Mouse (Mus musculus) kidney, embryonic 15.5 days (tissue): ENCODE measurements around the gene Osgepl1. TPM values are rescaled to one million over a fixed set of nuclear protein-coding genes. Genes with fewer than 3 reads are reported as not detected.
"Not testable (repeated sequence)": the region's sequence is repeated elsewhere in the genome, so short reads cannot be mapped to it uniquely, and the experiment has no call there.

Source experiments
- ATAC-seq: fragments of 200-750 bp; cut with Nextera tagmentation; replicated peaks from 2 replicates; pipeline ENCODE4 v1.8.0; 2017; ENCODE audit warnings: moderate TSS enrichment; ENCODE audit not compliant: low FRiP score
- H3K27ac ChIP-seq: fragments of 300-500 bp; sonication (generic); 2 replicates; pipeline ENCODE4 v1.5.1; 2015; ENCODE audit warnings: mild to moderate bottlenecking, inconsistent platforms
- H3K27me3 ChIP-seq: fragments of 300-500 bp; sonication (generic); 2 replicates; pipeline ENCODE4 v1.6.1; 2015; ENCODE audit warnings: inconsistent platforms
- H3K36me3 ChIP-seq: fragments of 300-500 bp; sonication (generic); 2 replicates; pipeline ENCODE4 v1.6.1; 2015; ENCODE audit warnings: inconsistent platforms
- H3K4me1 ChIP-seq: fragments of 300-500 bp; sonication (generic); 2 replicates; pipeline ENCODE4 v1.6.1; 2015; ENCODE audit warnings: inconsistent platforms
- H3K4me2 ChIP-seq: fragments of 300-500 bp; sonication (generic); 2 replicates; pipeline ENCODE4 v1.6.1; 2015; ENCODE audit warnings: moderate library complexity, mild to moderate bottlenecking, inconsistent platforms
- H3K4me3 ChIP-seq: fragments of 300-500 bp; sonication (generic); replicated peaks from 2 replicates; pipeline ENCODE4 v1.5.1; 2015; ENCODE audit warnings: mild to moderate bottlenecking, inconsistent platforms
- H3K9ac ChIP-seq: fragments of 300-500 bp; sonication (generic); 2 replicates; pipeline ENCODE4 v1.6.1; 2015; ENCODE audit warnings: mild to moderate bottlenecking, inconsistent platforms
- H3K9me3 ChIP-seq: fragments of 300-500 bp; sonication (generic); replicated peaks from 2 replicates; pipeline ENCODE4 v1.6.1; 2016; ENCODE audit warnings: inconsistent platforms
- WGBS: fragments of 180-500 bp; shearing (Covaris S2); methylation state at CpG from one replicate; pipeline ENCODE4 v1.1.7; 2015; ENCODE audit warnings: mixed read lengths; 5-methylcytosine and 5-hydroxymethylcytosine counted together
- polyA plus RNA-seq: library from polyadenylated mRNA; unstranded; fragments of >200 nt; fragmentation: Nextera tagmentation; extraction: Ambion mirVana; gene quantifications from 2 replicates; pipeline ENCODE4 v1.2.1, GENCODE M21; 2015

Osgepl1 gene
- polyA plus RNA-seq, 1 experiment from 2014 or later = 19.3 TPM

- no peak for ATAC-seq
- Histone ChIP-seq H3K27me3 (no peaks in the 10 kb centered on the region), H3K36me3 (peaks cover 25% of the 10 kb centered on the region; the same call in 1 of the 2 replicates), H3K9ac (no peak overlapping the region), H3K4me2 (no peak overlapping the region), H3K4me3 (no peak overlapping the region), H3K4me1 (no peaks in the 10 kb centered on the region), H3K9me3 (no peaks in the 10 kb centered on the region), H3K27ac (no peak overlapping the region)
- WGBS = 92% methylated on average over 5 of the region's 5 CpGs
These were observed 11.5 kb downstream of the Osgepl1 start for GRCm38 (mm10) chr1:53324827-53325494.

- not testable (repeated sequence) for ATAC-seq, H3K27me3 ChIP-seq
- WGBS = 83% methylated on average over 5 of the region's 5 CpGs
These were observed 20.1 kb downstream of the Osgepl1 start for GRCm38 (mm10) chr1:53333527-53333926.

GRCm38 (mm10) chr1:53335465-53335864, 22.0 kb downstream of the Osgepl1 start:
- H3K4me3 ChIP-seq = no peak overlapping the region
- no peaks in the 10 kb centered on the region; the same call in 1 of the 2 replicates for H3K9me3 ChIP-seq
- ATAC-seq = no peak
- H3K27me3 ChIP-seq = no peaks in the 10 kb centered on the region
- H3K27ac ChIP-seq = no peak overlapping the region
- no peaks in the 10 kb centered on the region for H3K4me1 ChIP-seq
- peaks cover 3% of the 10 kb centered on the region for H3K36me3 ChIP-seq
- no peak overlapping the region for H3K9ac ChIP-seq
- no peak overlapping the region for H3K4me2 ChIP-seq

More at GRCm38 (mm10) chr1:53333527-53333926, 20.1 kb downstream of the Osgepl1 start:
- not testable (repeated sequence) for H3K9ac ChIP-seq, H3K4me1 ChIP-seq, H3K36me3 ChIP-seq, H3K9me3 ChIP-seq, H3K27ac ChIP-seq, H3K4me3 ChIP-seq, H3K4me2 ChIP-seq

- H3K9ac ChIP-seq, ATAC-seq, H3K27me3 ChIP-seq, H3K4me2 ChIP-seq, H3K4me3 ChIP-seq, H3K27ac ChIP-seq, H3K4me1 ChIP-seq: not testable (repeated sequence)
- peaks cover 22% of the 10 kb centered on the region for H3K36me3 ChIP-seq
- WGBS = 78% methylated on average over 2 of the region's 2 CpGs
- H3K9me3 ChIP-seq = peaks cover 13% of the 10 kb centered on the region; the same call in 1 of the 2 replicates
These were observed 24.0 kb downstream of the Osgepl1 start for GRCm38 (mm10) chr1:53337403-53337802.

- Histone ChIP-seq H3K4me3 (no peak overlapping the region), H3K36me3 (peaks cover 51% of the 10 kb centered on the region), H3K27me3 (no peaks in the 10 kb centered on the region), H3K4me2 (no peak overlapping the region), H3K9ac (no peak overlapping the region), H3K27ac (no peak overlapping the region), H3K9me3 (0 out of 2 replicates have a peak, but pooled peaks cover 13% of the 10 kb centered on the region), H3K4me1 (no peaks in the 10 kb centered on the region)
- ATAC-seq = no peak
- WGBS = 92% methylated on average over 2 of the region's 2 CpGs
These were observed 27.6 kb downstream of the Osgepl1 start for GRCm38 (mm10) chr1:53341071-53341470.

GRCm38 (mm10) chr1:53352327-53353261, 39.2 kb downstream of the Osgepl1 start, which contains the start of the genes Asdurf, Gm28551 and Asnsd1:
Gene Asdurf (minus strand): TSS chr1:53352619.
Gene Gm28551 (minus strand): TSS chr1:53352667.
Gene Asnsd1 (minus strand): TSS chr1:53352752.
- Histone ChIP-seq H3K36me3 (peaks cover 25% of the 10 kb centered on the region), H3K9me3 (no peaks in the 10 kb centered on the region), H3K27ac (peak within 1 kb of the TSS; percentile 91), H3K4me1 (peaks cover 6% of the 10 kb centered on the region), H3K9ac (peak within 1 kb of the TSS; percentile 96), H3K4me2 (peak within 1 kb of the TSS; percentile 54), H3K4me3 (peak within 1 kb of the TSS; percentile 92), H3K27me3 (no peaks in the 10 kb centered on the region)
- WGBS = 0% methylated on average over 43 of the region's 44 CpGs
- ATAC-seq = peak; percentile 100

GRCm38 (mm10) chr1:53358988-53359387, 45.6 kb downstream of the Osgepl1 start:
- no peaks in the 10 kb centered on the region for H3K9me3 ChIP-seq
- H3K4me3 ChIP-seq = no peak overlapping the region
- H3K36me3 ChIP-seq = no peaks in the 10 kb centered on the region

More at GRCm38 (mm10) chr1:53358988-53359387, 45.6 kb downstream of the Osgepl1 start:
- Histone ChIP-seq H3K4me1 (no peaks in the 10 kb centered on the region), H3K9ac (no peak overlapping the region), H3K27ac (no peak overlapping the region), H3K4me2 (no peak overlapping the region), H3K27me3 (no peaks in the 10 kb centered on the region)
- ATAC-seq = no peak

Other genes starting within 250 kb of the Osgepl1 start
- not detected in 2 replicates for gene 1700019A02Rik, start 126.0 kb upstream of the Osgepl1 start, polyA plus RNA-seq
- 18.6 and 19.1 TPM in 2 replicates for gene Pms1, start 16.6 kb upstream of the Osgepl1 start, polyA plus RNA-seq
- 42.7 and 42.9 TPM in 2 replicates for gene Ormdl1, start 16.5 kb upstream of the Osgepl1 start, polyA plus RNA-seq
- not detected in 2 replicates for gene Gm28778, start 16.5 kb upstream of the Osgepl1 start, polyA plus RNA-seq
- 3.1 TPM in 1 of 2 replicates, not detected in the other for gene Asdurf, start 39.0 kb downstream of the Osgepl1 start, polyA plus RNA-seq
- gene Gm28551, start 39.0 kb downstream of the Osgepl1 start, polyA plus RNA-seq = 0.65 and 0.77 TPM in 2 replicates
- 69.5 and 70.4 TPM in 2 replicates for gene Asnsd1, start 39.1 kb downstream of the Osgepl1 start, polyA plus RNA-seq